Mouse (Mus musculus) CH12.LX (cell line): Measurements from ENCODE around the gene Cptp. TPM values are rescaled to one million over a fixed set of nuclear protein-coding genes. Genes with fewer than 3 reads are reported as not detected.

Experiments
- DNase-seq: peaks from one replicate; pipeline ENCODE4 v3.0.0-alpha.2; 2013; ENCODE audit errors: extremely low read depth
- H3K27ac ChIP-seq: 2 replicates; pipeline ENCODE4 v1.5.1; 2012; ENCODE audit warnings: low read depth, mild to moderate bottlenecking, control low read depth, moderate library complexity; ENCODE audit not compliant: insufficient read depth
- H3K27me3 ChIP-seq: replicated peaks from 2 replicates; pipeline ENCODE3; 2012; ENCODE audit warnings: inconsistent platforms
- H3K36me3 ChIP-seq, 2 experiments: replicated peaks in 1 of 2; 2 replicates each; pipeline versions ENCODE3 to v1.6.1; 2012; ENCODE audit warnings: inconsistent platforms in 1 of 2, low read length in 1 of 2, mild to moderate bottlenecking in 1 of 2, mixed read lengths in 1 of 2, moderate library complexity in 1 of 2; ENCODE audit not compliant: control insufficient read depth in 1 of 2, insufficient read depth in 1 of 2
- H3K4me1 ChIP-seq, 2 experiments: 2 replicates each; pipeline ENCODE4 v1.6.1; 2012; ENCODE audit warnings: inconsistent platforms in 1 of 2, moderate library complexity in 1 of 2; ENCODE audit not compliant: insufficient read depth in 2 of 2, control insufficient read depth in 1 of 2
- H3K4me2 ChIP-seq: 2 replicates; pipeline ENCODE4 v1.6.1; 2012; ENCODE audit warnings: low read depth, mild to moderate bottlenecking, control low read depth; ENCODE audit not compliant: poor library complexity, insufficient read depth, severe bottlenecking
- H3K4me3 ChIP-seq, 3 experiments: fragments of 150-350 bp in 1 of 3; sonication (generic) in 1 of 3; replicated peaks in 1 of 3; 2 replicates each; pipeline versions ENCODE3 to v1.5.1; 2011 to 2012; ENCODE audit warnings: low read depth in 2 of 3, low read length in 2 of 3, mild to moderate bottlenecking in 2 of 3, moderate library complexity in 2 of 3, control low read depth in 1 of 3, improper control_type of control experiment in 1 of 3, inconsistent platforms in 1 of 3, mixed read lengths in 1 of 3; ENCODE audit not compliant: poor library complexity in 1 of 3
- H3K79me2 ChIP-seq: replicated peaks from 2 replicates; pipeline ENCODE4 v1.6.1; 2012; ENCODE audit warnings: mild to moderate bottlenecking, moderate library complexity; ENCODE audit not compliant: control insufficient read depth, poor library complexity, insufficient read depth, severe bottlenecking; ENCODE audit errors: extremely low read depth
- H3K9ac ChIP-seq: 2 replicates; pipeline ENCODE4 v1.6.1; 2012; ENCODE audit warnings: low read depth, mild to moderate bottlenecking, control low read depth, moderate library complexity; ENCODE audit not compliant: insufficient read depth
- H3K9me3 ChIP-seq: replicated peaks from 2 replicates; pipeline ENCODE3; 2012; ENCODE audit warnings: low read length, inconsistent platforms, mixed read lengths
- BHLHE40 ChIP-seq: IDR thresholded peaks from 2 replicates; pipeline ENCODE4 v1.6.1; 2011; ENCODE audit warnings: mild to moderate bottlenecking, low read depth, low read length, improper control_type of control experiment
- CHD1 ChIP-seq: IDR thresholded peaks from 2 replicates; pipeline ENCODE4 v1.6.1; 2012; ENCODE audit warnings: low read depth, low read length, improper control_type of control experiment, inconsistent platforms
- CHD2 ChIP-seq: IDR thresholded peaks from 2 replicates; pipeline ENCODE4 v1.6.1; 2011; ENCODE audit warnings: low read length, improper control_type of control experiment
- CTCF ChIP-seq, 2 experiments: IDR thresholded peaks in 1 of 2; conservative IDR thresholded peaks in 1 of 2; 2 replicates each; pipeline ENCODE4 v1.5.1; 2011 to 2012; ENCODE audit warnings: low read depth in 2 of 2, low read length in 2 of 2, improper control_type of control experiment in 1 of 2, inconsistent platforms in 1 of 2, mild to moderate bottlenecking in 1 of 2, moderate library complexity in 1 of 2
- E2F4 ChIP-seq: IDR thresholded peaks from 2 replicates; pipeline ENCODE4 v1.6.1; 2011; ENCODE audit warnings: low read depth, low read length, improper control_type of control experiment; ENCODE audit not compliant: insufficient replicate concordance
- ELF1 ChIP-seq: IDR thresholded peaks from 2 replicates; pipeline ENCODE4 v1.6.1; 2014; ENCODE audit warnings: low read depth, mild to moderate bottlenecking, inconsistent platforms, low read length, improper control_type of control experiment
- EP300 ChIP-seq: IDR thresholded peaks from 2 replicates; pipeline ENCODE4 v1.6.1; 2011; ENCODE audit warnings: low read length, improper control_type of control experiment
- ETS1 ChIP-seq: conservative IDR thresholded peaks from 2 replicates; pipeline ENCODE4 v1.6.1; 2012; ENCODE audit warnings: low read depth, mild to moderate bottlenecking, inconsistent platforms, low read length, improper control_type of control experiment, moderate library complexity
- GABPA ChIP-seq: IDR thresholded peaks from 2 replicates; pipeline ENCODE4 v1.6.1; 2012; ENCODE audit warnings: low read depth, low read length, improper control_type of control experiment, inconsistent platforms; ENCODE audit not compliant: insufficient replicate concordance
- HCFC1 ChIP-seq: IDR thresholded peaks from 2 replicates; pipeline ENCODE4 v1.6.1; 2012; ENCODE audit warnings: low read depth, mild to moderate bottlenecking, inconsistent platforms, low read length, improper control_type of control experiment
- IRF4 ChIP-seq: IDR thresholded peaks from 2 replicates; pipeline ENCODE4 v1.6.1; 2014; ENCODE audit warnings: low read depth, mild to moderate bottlenecking, inconsistent platforms, low read length, improper control_type of control experiment
- JUN ChIP-seq: IDR thresholded peaks from 2 replicates; pipeline ENCODE4 v1.6.1; 2011; ENCODE audit warnings: low read depth, mild to moderate bottlenecking, low read length, improper control_type of control experiment, moderate library complexity; ENCODE audit not compliant: insufficient read depth
- JUND ChIP-seq: conservative IDR thresholded peaks from 2 replicates; pipeline ENCODE4 v1.6.1; 2011; ENCODE audit warnings: low read depth, low read length, improper control_type of control experiment
- KAT2A ChIP-seq: IDR thresholded peaks from 2 replicates; pipeline ENCODE4 v1.6.1; 2012; ENCODE audit warnings: low read length, improper control_type of control experiment, inconsistent platforms; ENCODE audit not compliant: insufficient replicate concordance
- MAFK ChIP-seq: IDR thresholded peaks from 2 replicates; pipeline ENCODE4 v1.6.1; 2011; ENCODE audit warnings: low read length, improper control_type of control experiment; ENCODE audit not compliant: insufficient replicate concordance
- MAX ChIP-seq: IDR thresholded peaks from 2 replicates; pipeline ENCODE4 v1.6.1; 2011; ENCODE audit warnings: low read length, improper control_type of control experiment
- MAZ ChIP-seq: IDR thresholded peaks from 2 replicates; pipeline ENCODE4 v1.6.1; 2012; ENCODE audit warnings: low read depth, mild to moderate bottlenecking, inconsistent platforms, low read length, improper control_type of control experiment, moderate library complexity
- MEF2A ChIP-seq: IDR thresholded peaks from 2 replicates; pipeline ENCODE4 v1.6.1; 2014; ENCODE audit warnings: low read depth, mild to moderate bottlenecking, inconsistent platforms, low read length, improper control_type of control experiment, borderline replicate concordance
- MXI1 ChIP-seq: IDR thresholded peaks from 2 replicates; pipeline ENCODE4 v1.6.1; 2011; ENCODE audit warnings: mild to moderate bottlenecking, low read depth, low read length, improper control_type of control experiment
- NELFE ChIP-seq: IDR thresholded peaks from 2 replicates; pipeline ENCODE4 v1.6.1; 2011; ENCODE audit warnings: low read depth, low read length, improper control_type of control experiment
- NRF1 ChIP-seq: IDR thresholded peaks from 2 replicates; pipeline ENCODE4 v1.6.1; 2014; ENCODE audit warnings: low read depth, mild to moderate bottlenecking, inconsistent platforms, low read length, improper control_type of control experiment, moderate library complexity
- PAX5 ChIP-seq: IDR thresholded peaks from 2 replicates; pipeline ENCODE4 v1.6.1; 2012; ENCODE audit warnings: low read length, inconsistent platforms, mixed read lengths
- POLR2A ChIP-seq: IDR thresholded peaks from 2 replicates; pipeline ENCODE4 v1.6.1; 2011; ENCODE audit warnings: low read depth, mild to moderate bottlenecking, improper control_type of control experiment, low read length
- POLR2AphosphoS2 ChIP-seq: IDR thresholded peaks from 2 replicates; pipeline ENCODE4 v1.6.1; 2011; ENCODE audit warnings: low read depth, low read length, improper control_type of control experiment
- RAD21 ChIP-seq: IDR thresholded peaks from 2 replicates; pipeline ENCODE4 v1.6.1; 2011; ENCODE audit warnings: low read depth, mild to moderate bottlenecking, low read length, improper control_type of control experiment, moderate library complexity
- RCOR1 ChIP-seq: conservative IDR thresholded peaks from 2 replicates; pipeline ENCODE4 v1.6.1; 2012; ENCODE audit warnings: low read depth, mild to moderate bottlenecking, inconsistent platforms, low read length, improper control_type of control experiment
- SIN3A ChIP-seq: IDR thresholded peaks from 2 replicates; pipeline ENCODE4 v1.6.1; 2012; ENCODE audit warnings: low read length, improper control_type of control experiment, inconsistent platforms
- SMC3 ChIP-seq: IDR thresholded peaks from 2 replicates; pipeline ENCODE4 v1.6.1; 2011; ENCODE audit warnings: low read depth, low read length, improper control_type of control experiment
- TBP ChIP-seq: conservative IDR thresholded peaks from 2 replicates; pipeline ENCODE4 v1.6.1; 2011; ENCODE audit warnings: low read depth, low read length, improper control_type of control experiment
- TCF12 ChIP-seq: IDR thresholded peaks from 2 replicates; pipeline ENCODE4 v1.6.1; 2014; ENCODE audit warnings: low read depth, mild to moderate bottlenecking, inconsistent platforms, low read length, improper control_type of control experiment
- UBTF ChIP-seq: IDR thresholded peaks from 2 replicates; pipeline ENCODE4 v1.6.1; 2012; ENCODE audit warnings: low read depth, mild to moderate bottlenecking, inconsistent platforms, low read length, improper control_type of control experiment, moderate library complexity
- USF1 ChIP-seq: IDR thresholded peaks from 2 replicates; pipeline ENCODE4 v1.6.1; 2014; ENCODE audit warnings: low read depth, mild to moderate bottlenecking, inconsistent platforms, low read length, improper control_type of control experiment
- USF2 ChIP-seq: conservative IDR thresholded peaks from 2 replicates; pipeline ENCODE4 v1.6.1; 2011; ENCODE audit warnings: low read depth, low read length, improper control_type of control experiment
- ZC3H11A ChIP-seq: IDR thresholded peaks from 2 replicates; pipeline ENCODE4 v1.6.1; 2012; ENCODE audit warnings: low read depth, mild to moderate bottlenecking, inconsistent platforms, low read length, improper control_type of control experiment
- ZKSCAN1 ChIP-seq: IDR thresholded peaks from 2 replicates; pipeline ENCODE4 v1.6.1; 2012; ENCODE audit warnings: low read depth, inconsistent platforms, low read length, improper control_type of control experiment, borderline replicate concordance
- ZMIZ1 ChIP-seq: IDR thresholded peaks from 2 replicates; pipeline ENCODE4 v1.6.1; 2012; ENCODE audit warnings: low read depth, mild to moderate bottlenecking, inconsistent platforms, low read length, improper control_type of control experiment
- ZNF384 ChIP-seq: IDR thresholded peaks from 2 replicates; pipeline ENCODE4 v1.6.1; 2012; ENCODE audit warnings: low read depth, low read length, improper control_type of control experiment, inconsistent platforms
- dilution Hi-C: fragments of 300-500 bp; cut with MboI; formaldehyde crosslinking; loops from 2 replicates; pipeline ENCODE4 v1.14.3; 2020; ENCODE audit warnings: low sequenced_read_pairs; ENCODE audit not compliant: extremely low pct_unique_long_range_greater_than_20kb, extremely low pct_ligation_motif_present
- in situ Hi-C: fragments of 300-500 bp; cut with MboI; formaldehyde crosslinking; loops from 3 replicates; pipeline ENCODE4 v1.14.3; 2019; ENCODE audit warnings: low sequenced_read_pairs, low pct_ligation_motif_present, low pct_unique_long_range_greater_than_20kb, mixed read lengths
- polyA plus RNA-seq: library from polyadenylated mRNA; unstranded; fragments of >175 nt; gene quantifications from 2 replicates; pipeline ENCODE4 v1.2.1, GENCODE M21; 2012; ENCODE audit warnings: low read depth; ENCODE audit not compliant: insufficient read length
- total RNA-seq, 2 experiments: library from RNA; depleted of rRNA; stranded (reverse); fragments of 300-350 nt in 1 of 2; fragments of >200 nt in 1 of 2; gene quantifications; 2 replicates each; pipeline ENCODE4 v1.2.3; 2012 to 2014

Gene Cptp
- total and polyA plus RNA-seq, 3 experiments: 9.0 to 15.5 (median 12.1) TPM

- Histone ChIP-seq H3K9ac (peak within 1 kb of the TSS; percentile 89), H3K9me3 (no peaks in the 10 kb centered on the region), H3K36me3 (peaks cover 9 to 31% of the 10 kb centered on the region in 2 experiments), H3K27me3 (no peaks in the 10 kb centered on the region), H3K79me2 (peaks cover 19% of the 10 kb centered on the region), H3K4me1 (peaks cover 17 to 43% of the 10 kb centered on the region in 2 experiments), H3K27ac (peak within 1 kb of the TSS; percentile 30; the same call in 1 of the 2 replicates), H3K4me2 (peak within 1 kb of the TSS; percentile 90), H3K4me3 (peak within 1 kb of the TSS; percentile 85 to 96 (median 89))
- in situ Hi-C loops (no loop called here), dilution Hi-C loops (no loop called here)
- peak; percentile 72 for DNase-seq
- no peak for TF ChIP-seq TBP
- no peak for TF ChIP-seq ETS1
- no peak for TF ChIP-seq GABPA
- 0 out of 2 replicates have a peak, but pooled peaks have one; percentile 25 for TF ChIP-seq BHLHE40
- peak; percentile 68; the same call in 1 of the 2 replicates for TF ChIP-seq ZMIZ1
- no peak for TF ChIP-seq USF1
- no peak for TF ChIP-seq USF2
- TF ChIP-seq ZKSCAN1: no peak
- TF ChIP-seq CTCF (conservative IDR thresholded peaks at IDR 0.05 in 1 of 2, IDR thresholded peaks at IDR 0.05 in 1 of 2; ENCODE audit: low read depth in 2 of 2, low read length in 2 of 2): peak in 1 of 2 experiments; percentile 74; a peak in 2 of 4 replicates
- TF ChIP-seq SMC3: peak; percentile 35; the same call in 1 of the 2 replicates
- TF ChIP-seq MAZ: peak; percentile 81; the same call in 1 of the 2 replicates
- peak; percentile 59; the same call in 1 of the 2 replicates for TF ChIP-seq NELFE
- TF ChIP-seq MXI1: no peak
- TF ChIP-seq PAX5: no peak
- TF ChIP-seq JUND: no peak
- TF ChIP-seq KAT2A: peak; percentile 54; the same call in 1 of the 2 replicates
- TF ChIP-seq ZNF384: no peak
- TF ChIP-seq CHD1: no peak
- no peak for TF ChIP-seq UBTF
- TF ChIP-seq IRF4: 0 out of 2 replicates have a peak, but pooled peaks have one; percentile 28
- no peak for TF ChIP-seq MAFK
- TF ChIP-seq SIN3A: peak; percentile 55; the same call in 1 of the 2 replicates
- no peak for TF ChIP-seq ZC3H11A
- peak; percentile 46 for TF ChIP-seq HCFC1
- no peak for TF ChIP-seq E2F4
- TF ChIP-seq RAD21: no peak; the same call in 1 of the 2 replicates
- TF ChIP-seq POLR2A: peak; percentile 78; the same call in 1 of the 2 replicates
- TF ChIP-seq TCF12: peak; percentile 63; the same call in 1 of the 2 replicates
- no peak for TF ChIP-seq RCOR1
- TF ChIP-seq POLR2AphosphoS2: 0 out of 2 replicates have a peak, but pooled peaks have one; percentile 40
- 0 out of 2 replicates have a peak, but pooled peaks have one; percentile 17 for TF ChIP-seq JUN
- TF ChIP-seq NRF1: peak; percentile 92
- TF ChIP-seq MEF2A: peak; percentile 54; the same call in 1 of the 2 replicates
- TF ChIP-seq EP300: no peak
- 0 out of 2 replicates have a peak, but pooled peaks have one; percentile 17 for TF ChIP-seq MAX
- no peak for TF ChIP-seq CHD2
- peak; percentile 46; the same call in 1 of the 2 replicates for TF ChIP-seq ELF1
Observed at GRCm38 (mm10) chr4:155846871-155847578, 22.2 kb downstream of the Cptp start, which contains the start of gene Dvl1. TSS of gene Dvl1 (plus strand) at chr4:155847402.
